Mouse (Mus musculus) intestine, embryonic 16.5 days (tissue): ENCODE data around the gene Ptov1. TPM values are rescaled to one million over a fixed set of nuclear protein-coding genes. Genes with fewer than 3 reads are reported as not detected.
A peak's percentile ranks its signal among the peaks of the same experiment; 100 is the strongest.
"Not testable (repeated sequence)": the region's sequence is repeated elsewhere in the genome, so short reads cannot be mapped to it uniquely, and the experiment has no call there.

ENCODE experiments used
- ATAC-seq: fragments of 200-750 bp; cut with Nextera tagmentation; 2 replicates; pipeline ENCODE4 v1.8.0; 2017; ENCODE audit warnings: moderate TSS enrichment, moderate library complexity
- H3K27ac ChIP-seq: fragments of 300-500 bp; sonication (generic); 2 replicates; pipeline ENCODE4 v1.5.1; 2014; ENCODE audit warnings: mild to moderate bottlenecking, low read length
- H3K27me3 ChIP-seq: fragments of 300-500 bp; sonication (generic); replicated peaks from 2 replicates; pipeline ENCODE4 v1.6.1; 2014; ENCODE audit warnings: low read length, control low read depth, mixed read lengths; ENCODE audit not compliant: control insufficient read depth, insufficient read depth
- H3K36me3 ChIP-seq: fragments of 300-500 bp; sonication (generic); 2 replicates; pipeline ENCODE4 v1.6.1; 2014; ENCODE audit warnings: low read length, control low read depth; ENCODE audit not compliant: control insufficient read depth, insufficient read depth
- H3K4me1 ChIP-seq: fragments of 300-500 bp; sonication (generic); 2 replicates; pipeline ENCODE4 v1.6.1; 2014; ENCODE audit warnings: low read length, control low read depth, mixed read lengths; ENCODE audit not compliant: control insufficient read depth, insufficient read depth
- H3K4me2 ChIP-seq: fragments of 300-500 bp; sonication (generic); 2 replicates; pipeline ENCODE4 v1.6.1; 2014; ENCODE audit warnings: low read depth, low read length, control low read depth
- H3K4me3 ChIP-seq: fragments of 300-500 bp; sonication (generic); 2 replicates; pipeline ENCODE4 v1.5.1; 2014; ENCODE audit warnings: mild to moderate bottlenecking, low read length
- H3K9ac ChIP-seq: fragments of 300-500 bp; sonication (generic); 2 replicates; pipeline ENCODE4 v1.6.1; 2014; ENCODE audit warnings: low read depth, low read length
- H3K9me3 ChIP-seq: fragments of 300-500 bp; sonication (generic); 2 replicates; pipeline ENCODE4 v1.6.1; 2016; ENCODE audit warnings: low read length, control low read depth; ENCODE audit not compliant: control insufficient read depth
- WGBS: fragments of 180-500 bp; shearing (Covaris S2); extraction: QIAGEN DNeasy Blood & Tissue Kit; methylation state at CpG from one replicate; pipeline ENCODE4 v1.1.7; 2014; 5-methylcytosine and 5-hydroxymethylcytosine counted together
- polyA plus RNA-seq: library from polyadenylated mRNA; unstranded; fragments of >200 nt; fragmentation: Nextera tagmentation; extraction: Ambion mirVana; gene quantifications from 2 replicates; pipeline ENCODE4 v1.2.1, GENCODE M21; 2015

Ptov1 gene
- polyA plus RNA-seq, 1 experiment from 2014 or later, result 71.8 TPM

DNA sequence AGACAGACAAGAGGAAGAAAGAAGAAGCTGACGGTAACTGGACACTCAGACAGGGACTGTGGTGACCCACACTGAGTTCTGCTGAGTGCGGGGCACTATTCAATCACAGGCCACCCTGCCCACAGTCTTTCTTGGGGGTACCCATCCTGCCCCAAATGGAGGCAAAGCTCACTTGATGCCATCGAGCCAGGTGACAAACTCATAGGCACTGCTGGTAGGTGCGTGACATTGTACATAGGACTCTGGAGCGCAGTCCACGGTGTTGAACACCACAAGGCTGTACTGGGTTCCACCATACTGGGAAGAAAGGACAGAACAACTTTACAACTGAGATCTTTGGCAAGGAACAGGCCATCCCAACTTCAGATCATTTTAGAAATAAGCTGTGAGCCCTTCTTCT lies 22.0 kb upstream of the Ptov1 start:
- peak overlapping the region; percentile 88 for H3K4me2 ChIP-seq
- peak overlapping the region; percentile 87 for H3K4me3 ChIP-seq
- H3K27ac ChIP-seq, result peak overlapping the region; percentile 93
- 11% methylated on average over 6 of the region's 6 CpGs for WGBS
- H3K9me3 ChIP-seq, result no peaks in the 10 kb centered on the region
- peak overlapping the region; percentile 93 for H3K9ac ChIP-seq
- no peaks in the 10 kb centered on the region for H3K36me3 ChIP-seq
- H3K27me3 ChIP-seq, result no peaks in the 10 kb centered on the region
- ATAC-seq, result peak; percentile 29; the same call in 1 of the 2 replicates
- H3K4me1 ChIP-seq, result peaks cover 27% of the 10 kb centered on the region

DNA sequence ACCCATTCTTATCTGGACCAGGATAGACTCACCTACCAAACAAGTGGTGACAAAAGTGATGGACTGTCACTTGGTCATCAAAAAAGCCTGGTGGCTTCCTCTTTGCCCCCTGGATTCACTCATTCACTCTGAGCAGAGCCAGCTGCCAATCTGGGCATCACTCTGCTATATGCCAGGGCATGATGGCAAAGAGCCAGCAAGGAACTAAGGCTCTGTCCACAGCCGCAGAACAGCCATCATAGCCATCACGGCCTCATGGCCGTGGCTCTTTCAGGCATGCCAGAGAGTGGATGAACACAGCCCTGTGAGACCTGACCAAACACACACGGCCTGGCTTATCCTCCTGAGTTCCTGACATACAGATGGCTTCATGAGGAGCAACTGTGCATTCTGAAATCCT lies 21.1 kb upstream of the Ptov1 start:
- WGBS, result 82% methylated on average over 4 of the region's 4 CpGs
- no peaks in the 10 kb centered on the region for H3K36me3 ChIP-seq
- H3K27ac ChIP-seq, result no peak overlapping the region
- no peaks in the 10 kb centered on the region for H3K9me3 ChIP-seq
- no peaks in the 10 kb centered on the region for H3K27me3 ChIP-seq
- no peak for ATAC-seq
- peak overlapping the region; percentile 87; the same call in 1 of the 2 replicates for H3K4me3 ChIP-seq
- H3K4me1 ChIP-seq, result peaks cover 24% of the 10 kb centered on the region
- peak overlapping the region; percentile 15 for H3K4me2 ChIP-seq
- H3K9ac ChIP-seq, result peak overlapping the region; percentile 27; the same call in 1 of the 2 replicates

GRCm38 (mm10) chr7:44890180-44890579 lies 20.6 kb upstream of the Ptov1 start:
- Histone ChIP-seq H3K4me1 (peaks cover 23% of the 10 kb centered on the region), H3K27ac (no peak overlapping the region), H3K9ac (0 out of 2 replicates have a peak overlapping the region, but pooled peaks have one; percentile 27), H3K4me3 (no peak overlapping the region), H3K36me3 (no peaks in the 10 kb centered on the region), H3K9me3 (no peaks in the 10 kb centered on the region), H3K27me3 (no peaks in the 10 kb centered on the region), H3K4me2 (no peak overlapping the region)
- ATAC-seq, result no peak
- WGBS, result 75% methylated on average over 6 of the region's 7 CpGs

GRCm38 (mm10) chr7:44888256-44889105 lies 18.9 kb upstream of the Ptov1 start:
- peaks cover 20% of the 10 kb centered on the region for H3K4me1 ChIP-seq
- H3K27me3 ChIP-seq, result no peaks in the 10 kb centered on the region
- no peak overlapping the region for H3K9ac ChIP-seq
- WGBS, result 86% methylated on average over 13 of the region's 13 CpGs
- no peak overlapping the region for H3K4me2 ChIP-seq
- no peak overlapping the region for H3K27ac ChIP-seq
- no peak for ATAC-seq
- H3K4me3 ChIP-seq, result no peak overlapping the region
- no peaks in the 10 kb centered on the region for H3K9me3 ChIP-seq
- H3K36me3 ChIP-seq, result peaks cover 10% of the 10 kb centered on the region

- H3K4me3 ChIP-seq, result no peak overlapping the region
- no peaks in the 10 kb centered on the region for H3K27me3 ChIP-seq
- 90% methylated on average over 7 of the region's 7 CpGs for WGBS
- H3K9ac ChIP-seq, result no peak overlapping the region
- H3K36me3 ChIP-seq, result peaks cover 19% of the 10 kb centered on the region
- H3K27ac ChIP-seq, result no peak overlapping the region
- no peak for ATAC-seq
- no peaks in the 10 kb centered on the region for H3K9me3 ChIP-seq
- H3K4me1 ChIP-seq, result peaks cover 15% of the 10 kb centered on the region
- H3K4me2 ChIP-seq, result no peak overlapping the region
Measured at GRCm38 (mm10) chr7:44886964-44887363, 17.4 kb upstream of the Ptov1 start.

DNA sequence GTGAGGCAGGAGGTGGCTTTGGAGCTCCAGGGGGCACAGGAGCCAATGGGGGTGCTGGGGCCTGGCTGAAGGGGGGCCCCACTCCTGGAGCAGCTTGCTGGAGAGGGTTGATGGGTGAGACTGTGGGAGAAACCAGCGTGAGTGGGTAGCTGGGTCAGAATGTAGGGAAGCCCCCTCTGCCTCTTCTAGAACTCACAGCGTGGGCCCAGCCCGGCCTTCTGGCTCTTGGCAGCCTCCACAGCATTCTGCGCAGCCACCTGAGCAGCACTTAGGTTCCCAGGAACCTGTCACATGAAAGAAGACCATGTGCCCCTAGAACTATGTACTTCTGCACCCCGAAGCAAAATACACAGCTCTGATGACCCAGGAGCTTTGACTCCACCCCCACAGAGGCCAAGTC lies 15.0 kb upstream of the Ptov1 start:
- H3K4me2 ChIP-seq, result no peak overlapping the region
- no peaks in the 10 kb centered on the region for H3K27me3 ChIP-seq
- no peak overlapping the region for H3K4me3 ChIP-seq
- no peak for ATAC-seq
- H3K4me1 ChIP-seq, result no peaks in the 10 kb centered on the region
- WGBS, result 98% methylated on average over 5 of the region's 5 CpGs
- no peak overlapping the region for H3K9ac ChIP-seq
- H3K9me3 ChIP-seq, result no peaks in the 10 kb centered on the region
- peaks cover 27% of the 10 kb centered on the region for H3K36me3 ChIP-seq
- H3K27ac ChIP-seq, result no peak overlapping the region

GRCm38 (mm10) chr7:44883036-44883435 lies 13.4 kb upstream of the Ptov1 start:
- 92% methylated on average over 3 of the region's 3 CpGs for WGBS
- Histone ChIP-seq H3K9ac (no peak overlapping the region), H3K4me3 (no peak overlapping the region), H3K9me3 (no peaks in the 10 kb centered on the region), H3K4me1 (no peaks in the 10 kb centered on the region), H3K4me2 (no peak overlapping the region), H3K36me3 (peaks cover 32% of the 10 kb centered on the region), H3K27ac (no peak overlapping the region), H3K27me3 (no peaks in the 10 kb centered on the region)
- no peak for ATAC-seq

DNA sequence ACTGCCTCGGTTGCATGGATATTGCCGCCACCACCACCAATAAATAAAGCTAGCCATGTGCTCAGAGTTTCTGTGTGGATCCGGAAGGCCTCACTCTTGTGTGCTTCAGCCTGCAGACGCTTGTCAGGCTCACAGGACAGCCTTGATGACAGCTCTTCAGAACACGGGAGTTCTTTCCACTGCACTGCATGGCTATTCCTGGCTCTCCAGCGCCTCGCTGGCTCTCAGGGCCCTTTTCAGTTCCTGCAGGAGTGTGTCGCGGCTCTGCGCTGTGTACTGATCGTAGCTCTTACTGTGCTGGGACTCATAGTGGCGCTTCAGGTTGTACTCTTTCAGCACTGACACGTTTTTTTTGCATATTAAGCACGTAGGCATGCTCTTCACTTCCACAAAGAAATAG lies 8.2 kb upstream of the Ptov1 start:
- 88% methylated on average over 14 of the region's 14 CpGs for WGBS
- Histone ChIP-seq H3K27me3 (no peaks in the 10 kb centered on the region), H3K4me3 (no peak overlapping the region), H3K9me3 (no peaks in the 10 kb centered on the region), H3K36me3 (peaks cover 23% of the 10 kb centered on the region), H3K4me1 (no peaks in the 10 kb centered on the region; the same call in 1 of the 2 replicates), H3K9ac (no peak overlapping the region), H3K4me2 (no peak overlapping the region), H3K27ac (no peak overlapping the region)
- no peak for ATAC-seq

GRCm38 (mm10) chr7:44871774-44872173 lies 2.2 kb upstream of the Ptov1 start:
- not testable (repeated sequence) for H3K9me3 ChIP-seq, ATAC-seq, H3K4me2 ChIP-seq, H3K4me3 ChIP-seq, H3K27ac ChIP-seq, H3K9ac ChIP-seq, H3K27me3 ChIP-seq, H3K36me3 ChIP-seq
- 88% methylated on average over 2 of the region's 2 CpGs for WGBS
- peaks cover 22% of the 10 kb centered on the region for H3K4me1 ChIP-seq
